Mouse (Mus musculus) gastrocnemius, adult 18-20 months (tissue): ENCODE data around the gene Cd180. TPM values are rescaled to one million over a fixed set of nuclear protein-coding genes. Genes with fewer than 3 reads are reported as not detected.
A peak's percentile ranks its signal among the peaks of the same experiment; 100 is the strongest.

Experiments
- DNase-seq: peaks from one replicate; pipeline ENCODE4 v3.0.0; 2021; ENCODE audit warnings: low spot score
- long read RNA-seq, 2 experiments: library from polyadenylated mRNA; stranded (forward); transcript quantifications; one replicate each; pipeline ENCODE4 v2.0.0; 2021
- total RNA-seq, 2 experiments: library from RNA; stranded (reverse); gene quantifications; 2 replicates each; pipeline ENCODE4 v1.2.3; 2021

Cd180 gene
- total RNA-seq, result under 1 TPM in 1 of 2 experiments, not detected in 1; 0.12 TPM
- long read RNA-seq, experiment 1, result 0 reads
- long read RNA-seq, experiment 2, result 0 reads

- DNase-seq, result no peak
Measured at GRCm38 (mm10) chr13:102693341-102693801, at the start of gene Cd180. TSS of gene Cd180 (plus strand) at chr13:102693558.

- DNase-seq, result no peak
Measured at GRCm38 (mm10) chr13:102644344-102644743, 49.0 kb upstream of the Cd180 start.

- DNase-seq, result peak; percentile 83
Measured at GRCm38 (mm10) chr13:102644789-102645551, 48.4 kb upstream of the Cd180 start.

- no peak for DNase-seq
Measured at GRCm38 (mm10) chr13:102646271-102646771, 47.0 kb upstream of the Cd180 start.

GRCm38 (mm10) chr13:102647511-102647910 is 45.8 kb upstream of the Cd180 start:
- no peak for DNase-seq

- DNase-seq, result no peak
Measured at GRCm38 (mm10) chr13:102652303-102652889, 41.0 kb upstream of the Cd180 start.

GRCm38 (mm10) chr13:102655071-102655570 is 38.2 kb upstream of the Cd180 start:
- DNase-seq, result no peak

- DNase-seq, result no peak
Measured at GRCm38 (mm10) chr13:102656153-102656690, 37.1 kb upstream of the Cd180 start.

GRCm38 (mm10) chr13:102658223-102658839 is 35.0 kb upstream of the Cd180 start:
- DNase-seq, result peak; percentile 76

- DNase-seq, result no peak
Measured at GRCm38 (mm10) chr13:102664041-102664440, 29.3 kb upstream of the Cd180 start.

GRCm38 (mm10) chr13:102664843-102665587 is 28.3 kb upstream of the Cd180 start:
- DNase-seq, result no peak

GRCm38 (mm10) chr13:102665588-102666232 is 27.6 kb upstream of the Cd180 start:
- DNase-seq, result no peak

- DNase-seq, result no peak
Measured at GRCm38 (mm10) chr13:102666233-102666614, 27.1 kb upstream of the Cd180 start.

- DNase-seq, result no peak
Measured at GRCm38 (mm10) chr13:102666731-102667130, 26.6 kb upstream of the Cd180 start.

GRCm38 (mm10) chr13:102667401-102667800 is 26.0 kb upstream of the Cd180 start:
- DNase-seq, result no peak

- no peak for DNase-seq
Measured at GRCm38 (mm10) chr13:102667842-102668241, 25.5 kb upstream of the Cd180 start.

- no peak for DNase-seq
Measured at GRCm38 (mm10) chr13:102668933-102669332, 24.4 kb upstream of the Cd180 start.

GRCm38 (mm10) chr13:102669522-102670256 is 23.7 kb upstream of the Cd180 start:
- no peak for DNase-seq

GRCm38 (mm10) chr13:102670503-102670902 is 22.9 kb upstream of the Cd180 start:
- DNase-seq, result no peak

- DNase-seq, result no peak
Measured at GRCm38 (mm10) chr13:102674083-102674482, 19.3 kb upstream of the Cd180 start.
